Mouse (Mus musculus) ZHBTc4 (cell line): ENCODE measurements at regions not wholly inside any gene's neighbourhood (a gene's known extent, or its start where the extent isn't known, plus 50 kb on each side); places are given as distances from the start of the nearest gene placed in this dataset.
"Not testable (repeated sequence)": the region's sequence is repeated elsewhere in the genome, so short reads cannot be mapped to it uniquely, and the experiment has no call there.

Source experiments
- DNase-seq: peaks from one replicate; pipeline ENCODE4 v3.0.0-alpha.2; 2011; ENCODE audit warnings: low read depth, low spot score

DNA sequence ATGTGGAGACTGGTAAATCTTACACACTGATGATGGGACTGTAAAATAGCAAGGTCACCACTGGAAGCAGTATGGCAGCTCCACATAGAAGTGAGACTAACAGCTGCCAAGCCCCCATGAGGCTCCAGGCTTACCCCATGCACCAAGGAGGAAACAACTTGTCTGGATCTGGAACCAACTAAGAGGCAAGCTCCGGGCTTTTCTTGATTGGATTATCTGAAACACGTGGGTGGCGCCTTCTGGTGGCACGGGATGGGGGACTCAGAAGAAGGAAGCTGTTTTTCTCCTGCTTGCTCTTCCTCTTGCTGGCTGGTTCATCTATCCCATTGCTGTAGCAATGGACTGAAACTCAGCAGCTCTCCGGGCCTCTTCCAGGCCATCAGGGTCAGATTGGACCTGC lies 171.5 kb upstream of the Sulf2 start:
- no peak for DNase-seq

DNA sequence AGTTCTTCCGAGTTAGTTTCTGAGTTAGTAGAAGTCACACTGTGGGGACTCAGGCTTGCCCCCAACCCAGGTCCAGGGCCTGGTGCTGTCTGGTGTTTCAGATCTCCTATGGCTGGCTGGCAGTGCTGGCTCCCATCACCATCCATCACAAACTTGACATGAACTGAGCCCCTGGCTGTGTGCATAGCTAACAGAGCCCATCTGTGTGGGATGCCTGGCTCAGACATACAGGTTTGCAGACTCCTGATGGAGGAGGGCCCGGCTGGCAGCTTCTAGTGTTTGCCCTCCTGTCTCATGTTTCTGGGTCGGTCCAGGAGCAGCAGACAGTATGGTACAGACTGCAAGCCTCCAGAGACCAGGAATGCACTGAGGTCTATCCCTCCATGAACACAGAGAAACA lies 169.5 kb upstream of the Sulf2 start:
- DNase-seq, result no peak

GRCm38 (mm10) chr2:166324439-166324838 lies 169.0 kb upstream of the Sulf2 start:
- DNase-seq, result peak; percentile 54

DNA sequence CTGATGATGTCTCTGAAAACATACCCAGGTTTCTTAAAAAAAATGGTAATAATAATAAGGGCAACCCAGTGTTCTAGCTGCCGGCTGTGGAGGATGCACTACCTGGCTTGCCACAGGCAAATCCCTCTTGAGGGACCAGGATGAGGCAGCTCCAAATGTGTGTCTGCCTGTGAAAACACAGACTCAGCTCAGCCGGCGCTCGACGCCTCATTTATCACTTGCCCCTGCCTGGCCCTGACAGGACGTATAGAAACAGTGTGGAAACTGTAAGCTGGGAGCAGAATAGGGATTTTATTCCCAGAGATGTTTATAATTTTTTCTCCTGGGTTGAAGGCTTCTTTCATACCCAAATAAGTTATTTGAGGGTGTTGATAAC lies 167.2 kb upstream of the Sulf2 start:
- no peak for DNase-seq

GRCm38 (mm10) chr2:166321992-166322667 lies 166.7 kb upstream of the Sulf2 start:
- no peak for DNase-seq

GRCm38 (mm10) chr2:166316409-166316916 lies 161.0 kb upstream of the Sulf2 start:
- peak; percentile 34 for DNase-seq

- DNase-seq, result no peak
These were observed 155.0 kb upstream of the Sulf2 start for GRCm38 (mm10) chr2:166310438-166310837.

DNA sequence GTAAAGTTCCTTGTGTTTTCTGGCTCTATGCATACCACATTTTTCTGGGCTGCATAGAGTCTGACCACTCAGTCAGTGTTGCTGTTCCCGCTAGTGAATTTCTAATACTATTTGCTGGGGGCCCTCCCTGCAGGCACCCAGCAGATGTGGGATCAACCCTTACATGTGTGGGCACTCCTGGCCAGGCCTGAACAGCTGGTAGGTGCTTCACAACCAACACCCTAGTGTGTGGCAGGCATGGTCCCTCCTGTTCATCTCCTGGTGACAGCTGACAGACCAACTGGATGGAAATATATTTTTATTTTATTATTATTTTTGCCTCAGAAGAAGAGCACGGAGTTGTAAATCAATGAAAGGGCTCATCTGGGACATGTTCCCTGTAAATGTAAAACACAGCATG lies 154.4 kb upstream of the Sulf2 start:
- DNase-seq, result no peak

GRCm38 (mm10) chr2:166307551-166307950 lies 152.1 kb upstream of the Sulf2 start:
- no peak for DNase-seq

GRCm38 (mm10) chr2:166305044-166306002 lies 149.9 kb upstream of the Sulf2 start:
- DNase-seq, result no peak

- DNase-seq, result no peak
These were observed 148.4 kb upstream of the Sulf2 start for GRCm38 (mm10) chr2:166303854-166304253.

- DNase-seq, result no peak
These were observed 145.7 kb upstream of the Sulf2 start for GRCm38 (mm10) chr2:166301161-166301560.

DNA sequence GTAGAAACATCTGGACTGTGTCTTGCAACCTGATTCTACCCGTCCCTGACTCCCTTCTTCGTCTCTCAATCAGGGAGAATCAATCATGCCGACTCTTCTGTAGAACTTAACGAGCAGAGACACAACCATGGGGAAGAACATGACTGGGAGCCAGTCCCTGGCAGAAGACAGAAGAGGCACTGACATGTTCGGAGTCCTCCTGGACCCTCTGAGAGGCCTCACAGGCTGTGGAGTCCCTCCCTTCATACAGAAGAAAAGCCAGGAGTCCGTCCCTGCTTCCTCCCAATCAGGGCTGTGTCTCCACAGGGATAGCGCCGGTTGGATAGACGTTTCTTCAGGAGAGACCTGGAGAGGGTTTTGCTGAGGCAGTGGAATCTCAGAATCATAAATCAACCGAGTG lies 139.2 kb upstream of the Sulf2 start:
- no peak for DNase-seq

- DNase-seq, result no peak
These were observed 137.5 kb upstream of the Sulf2 start for GRCm38 (mm10) chr2:166292987-166293386.

GRCm38 (mm10) chr2:166291266-166291665 lies 135.8 kb upstream of the Sulf2 start:
- peak; percentile 36 for DNase-seq

GRCm38 (mm10) chr2:166290826-166291225 lies 135.4 kb upstream of the Sulf2 start:
- DNase-seq, result peak; percentile 35

GRCm38 (mm10) chr2:166289198-166289597 lies 133.7 kb upstream of the Sulf2 start:
- DNase-seq, result no peak

DNA sequence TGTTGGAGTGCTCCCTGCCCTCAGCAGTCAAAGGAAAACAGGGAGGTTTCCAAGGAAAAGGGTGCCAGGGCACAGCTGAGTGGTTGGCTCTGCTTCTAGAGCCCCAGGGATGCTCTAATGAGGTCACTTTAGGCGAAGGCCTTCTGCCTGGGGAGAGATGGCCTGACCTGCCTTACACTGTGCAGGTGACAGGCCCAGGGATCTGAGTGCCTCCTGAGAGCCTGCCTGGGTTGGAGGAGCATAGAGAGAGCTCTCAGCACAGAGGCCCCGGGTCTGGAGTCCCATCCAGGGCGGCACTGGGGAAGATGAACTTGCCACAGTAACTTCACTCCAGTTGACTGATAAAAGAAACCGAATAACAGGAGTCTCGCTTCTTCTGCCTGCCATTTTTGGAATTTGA lies 125.7 kb upstream of the Sulf2 start:
- DNase-seq, result not testable (repeated sequence)

DNA sequence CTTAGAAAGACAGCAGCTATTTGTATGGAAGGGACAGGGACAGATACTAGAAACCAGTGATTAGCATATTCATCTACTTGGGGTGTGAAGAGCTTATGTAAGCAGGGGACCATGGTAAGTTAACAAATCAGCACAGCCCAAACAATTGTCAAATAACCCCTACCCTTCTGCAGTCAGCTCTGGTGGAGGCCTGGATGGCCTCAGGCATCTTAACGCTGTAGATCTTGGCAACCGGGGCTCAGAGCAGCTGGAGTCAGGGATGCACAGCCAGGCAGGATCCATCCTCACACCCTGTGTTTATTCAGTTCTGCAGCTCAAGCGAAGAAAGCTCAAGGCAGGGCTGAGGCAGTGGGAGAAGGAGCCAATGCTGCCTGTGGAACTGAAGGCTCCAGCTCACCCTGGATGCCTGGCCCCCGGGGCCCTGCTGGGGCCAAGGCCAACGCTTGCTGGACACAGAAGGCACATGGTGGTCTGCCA lies 125.2 kb upstream of the Sulf2 start:
- DNase-seq, result no peak

- peak; percentile 81 for DNase-seq
These were observed 124.2 kb upstream of the Sulf2 start for GRCm38 (mm10) chr2:166279676-166280075.

DNA sequence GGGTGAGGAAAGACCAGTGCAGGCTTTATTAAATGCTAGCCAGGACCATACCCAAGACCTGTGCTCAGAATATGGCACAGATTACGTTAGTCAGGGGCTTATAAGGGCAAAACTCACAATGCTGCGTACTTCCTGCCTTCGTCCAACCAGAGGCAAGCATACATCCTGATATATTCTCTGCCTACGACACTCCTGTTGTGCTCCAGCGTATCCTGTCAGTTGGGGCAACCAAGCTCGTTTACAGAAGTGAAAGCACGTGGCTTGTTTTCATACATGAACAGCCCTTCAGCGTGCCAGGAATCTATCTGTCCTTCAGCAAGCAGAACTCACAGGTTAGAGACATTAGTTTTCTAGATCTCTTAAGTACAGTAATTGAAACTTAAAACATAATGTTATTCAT lies 119.9 kb upstream of the Sulf2 start:
- DNase-seq, result no peak

- DNase-seq, result no peak
These were observed 118.5 kb upstream of the Sulf2 start for GRCm38 (mm10) chr2:166274016-166274346.
